Mouse (Mus musculus) lung, postnatal 25 days (tissue): Measurements from ENCODE around the gene Lix1.

ENCODE experiments used
- DNase-seq: peaks from one replicate; pipeline ENCODE4 v3.0.0; 2022; ENCODE audit warnings: low spot score

Gene Lix1

GRCm38 (mm10) chr17:17402222-17403004, at the start of gene Lix1:
Gene Lix1, plus strand, starts transcription at chr17:17402672.
- DNase-seq, result peak; percentile 15

GRCm38 (mm10) chr17:17373550-17373917, 28.9 kb upstream of the Lix1 start:
- no peak for DNase-seq

GRCm38 (mm10) chr17:17373918-17374910, 28.3 kb upstream of the Lix1 start, which contains the start of gene Riok2:
Gene Riok2, plus strand, starts transcription at chr17:17374309.
- DNase-seq, result peak; percentile 98

DNA sequence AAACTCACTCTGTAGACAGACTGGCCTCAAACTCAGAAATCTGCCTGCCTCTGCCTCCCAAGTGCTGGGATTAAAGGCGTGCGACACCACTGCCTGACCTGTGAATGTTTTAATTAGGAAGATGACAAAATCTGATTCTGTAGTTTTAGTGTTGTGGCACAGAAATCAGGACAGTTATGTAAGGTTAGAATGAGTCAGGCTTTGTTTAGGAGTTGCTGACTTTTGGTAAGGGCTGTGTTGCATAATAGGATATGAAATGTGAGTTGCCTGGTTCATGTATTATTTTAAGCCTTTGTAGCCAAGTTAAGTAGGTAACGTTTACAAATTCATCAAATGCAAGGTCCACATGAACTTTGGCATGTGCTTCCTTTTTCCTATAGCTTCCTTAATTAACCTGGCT, 26.9 kb upstream of the Lix1 start:
- DNase-seq, result no peak

DNA sequence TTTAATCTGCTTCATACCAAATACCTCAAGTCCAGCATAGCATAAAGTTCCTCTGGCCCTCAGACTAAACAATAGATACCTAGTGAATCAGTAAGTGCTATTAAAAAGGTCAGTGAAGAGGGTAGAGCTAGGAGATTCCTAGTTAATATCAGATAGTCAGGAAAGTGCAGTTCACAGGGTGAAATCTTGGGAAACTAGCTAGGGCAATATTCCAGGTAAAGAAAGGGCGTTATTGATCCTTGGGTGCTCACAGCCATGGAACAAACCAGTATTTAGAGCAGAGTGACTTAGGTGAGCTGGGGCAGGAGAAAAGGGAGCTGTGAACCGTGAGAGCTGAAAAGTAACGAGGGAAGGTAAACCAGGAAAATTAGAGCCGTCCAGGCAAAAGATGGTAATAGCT, 18.8 kb upstream of the Lix1 start:
- no peak for DNase-seq

DNA sequence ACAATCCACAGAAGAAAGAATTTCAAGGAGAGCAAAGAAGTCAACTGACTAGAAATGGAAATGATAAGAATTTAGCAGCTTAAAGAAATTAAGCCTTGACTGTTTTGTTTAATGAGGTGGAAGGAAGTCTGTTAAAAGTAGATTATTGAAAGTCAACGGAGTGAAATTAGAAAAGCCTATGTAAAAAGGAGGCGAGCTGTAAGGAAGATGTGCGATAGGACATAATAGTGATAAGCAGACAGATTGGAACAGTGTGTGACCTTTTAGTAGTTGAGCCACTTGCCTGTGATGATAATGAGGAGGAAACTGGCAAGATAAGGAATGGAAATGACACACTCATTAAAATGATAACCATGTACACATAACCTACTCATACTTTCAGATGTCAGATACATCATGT, 18.0 kb upstream of the Lix1 start:
- no peak for DNase-seq

GRCm38 (mm10) chr17:17386117-17386516, 16.4 kb upstream of the Lix1 start:
- no peak for DNase-seq

- no peak for DNase-seq
Observed at GRCm38 (mm10) chr17:17391823-17392222, 10.6 kb upstream of the Lix1 start.

DNA sequence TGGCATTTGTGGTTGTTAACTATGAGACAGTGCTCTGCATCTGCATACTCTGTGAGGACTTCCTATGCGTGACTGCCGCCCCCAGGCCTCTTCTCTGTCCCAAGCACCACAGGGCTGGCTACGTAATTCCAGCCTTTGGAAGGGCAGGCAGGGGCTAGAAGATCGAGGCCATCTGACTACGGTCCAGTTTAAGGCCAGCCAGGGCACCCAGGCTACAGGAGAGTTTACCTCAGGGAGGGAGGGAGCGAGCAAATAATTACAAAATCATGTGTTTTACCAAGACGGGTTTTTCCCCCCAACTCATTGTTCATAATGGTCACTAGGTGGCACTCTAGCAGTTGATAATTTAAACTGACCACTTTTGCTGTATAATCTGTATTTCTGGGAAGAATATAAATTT, 9.6 kb upstream of the Lix1 start:
- DNase-seq, result no peak

DNA sequence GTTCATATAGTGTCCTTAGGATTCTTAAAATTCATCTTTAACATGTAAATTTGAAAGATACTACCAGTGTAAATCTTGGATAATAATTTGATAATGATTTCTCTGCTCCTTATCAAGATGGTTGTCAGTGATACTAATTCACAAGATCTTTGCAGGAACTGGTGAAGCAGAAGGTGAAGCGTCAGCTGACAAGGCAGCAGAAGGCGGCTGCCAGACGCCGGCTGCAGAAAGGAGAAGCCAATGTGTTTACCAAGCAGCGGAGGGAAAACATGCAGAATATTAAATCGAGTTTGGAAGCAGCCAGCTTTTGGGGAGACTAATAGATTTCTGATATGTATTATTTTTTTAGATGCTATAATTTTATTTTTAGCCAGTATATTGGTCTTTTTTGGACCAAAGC, 9.2 kb upstream of the Lix1 start:
- DNase-seq, result no peak

DNA sequence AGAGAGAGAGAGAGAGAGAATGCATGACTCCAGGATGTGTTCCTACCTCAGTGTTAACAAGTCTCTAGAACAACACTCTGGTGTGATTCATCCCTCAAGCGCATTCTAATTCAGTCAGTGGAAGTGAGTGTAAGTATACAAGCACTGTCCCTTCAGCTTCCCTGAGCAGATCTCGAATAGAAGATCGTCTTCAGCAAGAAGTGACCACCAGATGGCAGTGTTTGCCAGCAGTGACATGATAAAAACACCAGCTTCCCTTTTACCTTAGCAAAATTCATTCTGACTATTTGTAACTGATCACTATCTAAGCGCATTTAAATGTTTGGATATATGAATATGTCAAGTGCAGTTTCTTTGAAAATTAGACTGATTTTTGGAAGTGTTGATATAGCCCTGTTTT, 8.1 kb upstream of the Lix1 start:
- peak; percentile 76 for DNase-seq

DNA sequence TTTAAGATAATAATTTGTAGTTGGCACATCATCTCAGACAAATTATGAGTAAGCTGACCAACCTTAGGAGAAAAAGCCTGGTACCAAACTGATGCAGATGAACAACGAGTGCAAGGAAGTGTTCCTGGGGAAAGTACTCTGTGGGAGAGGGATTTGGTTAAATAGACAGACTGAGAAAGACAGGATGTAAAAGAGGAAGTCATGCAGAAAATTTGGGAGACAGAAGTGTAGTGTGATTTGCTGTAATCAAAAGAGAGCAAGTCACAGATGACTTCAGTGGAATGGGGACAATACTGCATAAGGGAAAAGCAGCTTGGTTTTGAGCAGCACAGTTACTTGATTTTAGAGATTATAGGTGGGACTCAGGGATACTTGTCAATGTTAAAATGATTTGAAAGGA, 5.6 kb upstream of the Lix1 start:
- no peak for DNase-seq

DNA sequence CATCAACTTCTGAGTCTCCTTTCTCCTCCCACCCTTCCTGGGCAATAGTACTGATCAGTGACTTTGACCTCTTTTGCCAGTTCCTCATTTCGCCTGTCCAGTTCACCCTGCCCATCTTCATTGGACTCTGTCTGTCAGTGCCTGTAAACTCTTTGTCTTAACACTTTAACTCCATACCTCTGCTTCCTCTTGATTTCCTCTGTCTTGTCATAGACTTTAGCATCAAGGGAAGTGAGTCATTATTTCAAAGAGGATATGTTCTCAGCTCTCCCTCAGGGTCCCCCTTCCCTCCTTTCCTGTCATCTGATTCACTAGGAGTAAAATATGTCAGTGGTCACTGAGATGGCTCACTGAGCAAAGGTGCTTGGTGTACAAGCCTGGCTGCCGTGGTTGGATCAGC, 3.8 kb upstream of the Lix1 start:
- DNase-seq, result no peak

- DNase-seq, result no peak
Observed at GRCm38 (mm10) chr17:17403038-17403437, 566 bp downstream of the Lix1 start.

DNA sequence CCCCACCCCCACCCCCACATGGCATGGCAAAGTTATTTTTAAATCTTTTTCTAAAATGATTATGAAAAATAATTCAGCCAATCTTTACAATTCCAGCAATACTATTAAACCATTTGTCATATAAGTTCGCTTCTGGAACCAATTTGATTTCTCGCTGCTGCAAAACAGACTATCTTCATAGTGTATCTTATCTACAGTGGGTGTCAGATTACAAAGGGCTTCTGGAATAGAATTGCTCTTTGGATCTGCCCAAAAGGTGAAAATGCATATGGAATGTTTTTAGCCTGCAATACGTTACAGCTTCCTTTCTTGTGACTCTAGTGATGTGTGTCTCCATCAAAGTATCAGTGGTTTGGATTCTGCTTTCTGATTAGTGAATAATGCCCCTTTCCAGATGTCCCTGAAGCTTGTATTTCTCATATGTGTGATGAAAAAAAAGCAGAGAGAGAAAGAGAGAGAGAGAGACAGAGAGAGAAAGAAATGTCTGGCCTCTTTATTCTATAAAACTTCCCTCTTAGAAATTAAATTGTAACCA, 1.2 kb downstream of the Lix1 start:
- DNase-seq, result no peak

DNA sequence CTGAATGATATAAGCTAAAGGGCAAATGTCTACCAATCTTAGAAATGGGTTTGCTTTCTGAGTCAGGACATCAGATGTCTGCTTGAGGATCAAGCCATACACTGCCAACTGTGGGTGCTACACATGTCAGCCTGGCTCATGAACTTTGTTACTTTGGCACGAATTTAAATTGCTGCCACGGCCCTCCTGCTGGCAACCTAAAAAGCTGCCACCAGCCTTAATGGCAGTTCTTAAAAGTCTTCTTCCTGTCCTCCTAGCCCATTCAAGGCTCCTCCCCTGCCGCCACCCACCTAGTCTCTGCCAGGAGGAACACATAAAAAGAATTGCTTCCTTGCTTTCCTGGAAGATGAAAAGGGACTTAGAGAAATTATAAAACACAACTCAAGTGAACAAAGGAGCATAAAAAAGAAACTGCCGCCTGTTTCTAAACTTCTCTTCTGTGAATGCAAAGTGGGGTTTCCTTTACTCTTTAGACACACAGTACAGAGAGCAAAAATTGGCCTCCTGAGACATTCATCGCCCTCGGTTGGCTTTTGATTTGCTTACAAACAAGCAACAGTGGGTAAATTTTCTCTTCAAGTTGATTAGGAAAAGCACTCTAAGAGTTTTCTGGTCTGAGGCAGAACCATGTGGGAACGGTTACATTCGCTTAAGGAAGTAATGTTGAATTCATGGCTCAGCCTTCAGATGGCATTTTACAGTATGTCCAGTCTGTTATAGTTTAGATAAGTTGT, 2.5 kb downstream of the Lix1 start:
- DNase-seq, result no peak

- DNase-seq, result no peak
Observed at GRCm38 (mm10) chr17:17405606-17406005, 3.1 kb downstream of the Lix1 start.

DNA sequence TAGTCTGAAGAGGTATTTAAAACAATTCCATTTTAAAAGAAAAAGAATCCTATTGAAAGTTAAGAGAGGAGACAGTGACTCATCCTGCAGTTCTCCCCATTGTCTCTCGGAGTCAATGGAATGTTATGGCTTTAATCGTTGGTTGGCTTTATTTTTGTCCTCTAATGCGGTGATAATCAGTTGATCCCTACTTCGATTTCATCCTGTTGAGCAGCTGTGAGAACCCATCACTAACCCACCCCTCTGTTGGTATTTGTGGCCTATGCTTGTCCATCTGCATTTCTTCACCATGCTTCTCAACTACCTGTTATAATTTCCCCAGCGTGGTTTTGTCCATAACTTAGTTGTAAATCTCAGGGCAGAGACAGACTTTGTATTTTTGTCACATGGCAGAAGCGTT, 5.7 kb downstream of the Lix1 start:
- no peak for DNase-seq

GRCm38 (mm10) chr17:17408720-17409478, 6.4 kb downstream of the Lix1 start:
- DNase-seq, result no peak

DNA sequence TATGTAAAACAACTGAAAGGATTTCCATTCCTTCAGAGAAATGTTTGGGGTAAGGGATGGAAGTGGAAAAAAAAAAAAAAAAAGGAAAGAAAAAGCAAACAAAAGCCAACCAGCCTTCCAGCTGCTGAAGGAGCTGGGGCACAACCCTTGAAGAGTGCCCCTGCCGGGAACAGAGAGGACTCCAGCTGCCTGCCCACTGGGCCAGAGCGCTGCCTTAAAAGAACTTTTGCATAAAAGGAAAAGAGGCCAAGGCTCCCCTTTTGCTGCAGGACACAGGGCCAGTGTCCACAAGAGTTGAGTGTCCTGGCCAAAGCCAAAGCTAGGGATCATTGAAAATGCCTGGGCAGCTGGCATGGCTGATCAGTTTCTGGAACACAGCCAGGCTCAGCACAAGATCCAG, 7.1 kb downstream of the Lix1 start:
- no peak for DNase-seq

DNA sequence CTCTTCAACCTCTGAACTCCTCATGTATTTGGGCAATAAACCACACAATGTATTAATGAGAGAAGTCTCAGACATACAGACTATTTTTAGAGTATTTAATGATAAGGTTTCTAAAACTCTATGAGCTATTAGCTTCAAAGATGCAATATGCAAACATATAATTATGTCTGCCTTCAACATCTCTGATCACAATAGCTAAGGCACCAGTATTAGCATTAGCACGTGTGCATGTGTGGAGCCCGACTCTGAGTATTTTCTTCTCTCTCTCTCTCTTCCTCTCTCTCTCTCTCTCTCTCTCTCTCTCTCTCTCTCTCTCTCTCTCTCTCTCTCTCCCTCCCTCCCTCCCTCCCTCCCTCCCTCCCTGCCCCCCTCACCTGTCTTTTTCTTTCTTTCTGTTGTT, 9.0 kb downstream of the Lix1 start:
- no peak for DNase-seq
